Mouse (Mus musculus) CH12.LX (cell line): Measurements from ENCODE around the gene Golgb1. TPM values are rescaled to one million over a fixed set of nuclear protein-coding genes. Genes with fewer than 3 reads are reported as not detected.

Experiments used
- DNase-seq: peaks from one replicate; pipeline ENCODE4 v3.0.0-alpha.2; 2013; ENCODE audit errors: extremely low read depth
- H3K27ac ChIP-seq: 2 replicates; pipeline ENCODE4 v1.5.1; 2012; ENCODE audit warnings: low read depth, mild to moderate bottlenecking, control low read depth, moderate library complexity; ENCODE audit not compliant: insufficient read depth
- H3K27me3 ChIP-seq: replicated peaks from 2 replicates; pipeline ENCODE3; 2012; ENCODE audit warnings: inconsistent platforms
- H3K36me3 ChIP-seq, 2 experiments: replicated peaks in 1 of 2; 2 replicates each; pipeline versions ENCODE3 to v1.6.1; 2012; ENCODE audit warnings: inconsistent platforms in 1 of 2, low read length in 1 of 2, mild to moderate bottlenecking in 1 of 2, mixed read lengths in 1 of 2, moderate library complexity in 1 of 2; ENCODE audit not compliant: control insufficient read depth in 1 of 2, insufficient read depth in 1 of 2
- H3K4me1 ChIP-seq, 2 experiments: 2 replicates each; pipeline ENCODE4 v1.6.1; 2012; ENCODE audit warnings: inconsistent platforms in 1 of 2, moderate library complexity in 1 of 2; ENCODE audit not compliant: insufficient read depth in 2 of 2, control insufficient read depth in 1 of 2
- H3K4me2 ChIP-seq: 2 replicates; pipeline ENCODE4 v1.6.1; 2012; ENCODE audit warnings: low read depth, mild to moderate bottlenecking, control low read depth; ENCODE audit not compliant: poor library complexity, insufficient read depth, severe bottlenecking
- H3K4me3 ChIP-seq, 3 experiments: fragments of 150-350 bp in 1 of 3; sonication (generic) in 1 of 3; replicated peaks in 1 of 3; 2 replicates each; pipeline versions ENCODE3 to v1.5.1; 2011 to 2012; ENCODE audit warnings: low read depth in 2 of 3, low read length in 2 of 3, mild to moderate bottlenecking in 2 of 3, moderate library complexity in 2 of 3, control low read depth in 1 of 3, improper control_type of control experiment in 1 of 3, inconsistent platforms in 1 of 3, mixed read lengths in 1 of 3; ENCODE audit not compliant: poor library complexity in 1 of 3
- H3K79me2 ChIP-seq: replicated peaks from 2 replicates; pipeline ENCODE4 v1.6.1; 2012; ENCODE audit warnings: mild to moderate bottlenecking, moderate library complexity; ENCODE audit not compliant: control insufficient read depth, poor library complexity, insufficient read depth, severe bottlenecking; ENCODE audit errors: extremely low read depth
- H3K9ac ChIP-seq: 2 replicates; pipeline ENCODE4 v1.6.1; 2012; ENCODE audit warnings: low read depth, mild to moderate bottlenecking, control low read depth, moderate library complexity; ENCODE audit not compliant: insufficient read depth
- H3K9me3 ChIP-seq: replicated peaks from 2 replicates; pipeline ENCODE3; 2012; ENCODE audit warnings: low read length, inconsistent platforms, mixed read lengths
- CHD1 ChIP-seq: IDR thresholded peaks from 2 replicates; pipeline ENCODE4 v1.6.1; 2012; ENCODE audit warnings: low read depth, low read length, improper control_type of control experiment, inconsistent platforms
- ELF1 ChIP-seq: IDR thresholded peaks from 2 replicates; pipeline ENCODE4 v1.6.1; 2014; ENCODE audit warnings: low read depth, mild to moderate bottlenecking, inconsistent platforms, low read length, improper control_type of control experiment
- HCFC1 ChIP-seq: IDR thresholded peaks from 2 replicates; pipeline ENCODE4 v1.6.1; 2012; ENCODE audit warnings: low read depth, mild to moderate bottlenecking, inconsistent platforms, low read length, improper control_type of control experiment
- IRF4 ChIP-seq: IDR thresholded peaks from 2 replicates; pipeline ENCODE4 v1.6.1; 2014; ENCODE audit warnings: low read depth, mild to moderate bottlenecking, inconsistent platforms, low read length, improper control_type of control experiment
- JUN ChIP-seq: IDR thresholded peaks from 2 replicates; pipeline ENCODE4 v1.6.1; 2011; ENCODE audit warnings: low read depth, mild to moderate bottlenecking, low read length, improper control_type of control experiment, moderate library complexity; ENCODE audit not compliant: insufficient read depth
- KAT2A ChIP-seq: IDR thresholded peaks from 2 replicates; pipeline ENCODE4 v1.6.1; 2012; ENCODE audit warnings: low read length, improper control_type of control experiment, inconsistent platforms; ENCODE audit not compliant: insufficient replicate concordance
- MYC ChIP-seq: IDR thresholded peaks from 2 replicates; pipeline ENCODE4 v1.6.1; 2011; ENCODE audit warnings: low read depth, mild to moderate bottlenecking, improper control_type of control experiment, low read length
- NELFE ChIP-seq: IDR thresholded peaks from 2 replicates; pipeline ENCODE4 v1.6.1; 2011; ENCODE audit warnings: low read depth, low read length, improper control_type of control experiment
- PAX5 ChIP-seq: IDR thresholded peaks from 2 replicates; pipeline ENCODE4 v1.6.1; 2012; ENCODE audit warnings: low read length, inconsistent platforms, mixed read lengths
- POLR2A ChIP-seq: IDR thresholded peaks from 2 replicates; pipeline ENCODE4 v1.6.1; 2011; ENCODE audit warnings: low read depth, mild to moderate bottlenecking, improper control_type of control experiment, low read length
- RCOR1 ChIP-seq: conservative IDR thresholded peaks from 2 replicates; pipeline ENCODE4 v1.6.1; 2012; ENCODE audit warnings: low read depth, mild to moderate bottlenecking, inconsistent platforms, low read length, improper control_type of control experiment
- SIN3A ChIP-seq: IDR thresholded peaks from 2 replicates; pipeline ENCODE4 v1.6.1; 2012; ENCODE audit warnings: low read length, improper control_type of control experiment, inconsistent platforms
- SMC3 ChIP-seq: IDR thresholded peaks from 2 replicates; pipeline ENCODE4 v1.6.1; 2011; ENCODE audit warnings: low read depth, low read length, improper control_type of control experiment
- TCF12 ChIP-seq: IDR thresholded peaks from 2 replicates; pipeline ENCODE4 v1.6.1; 2014; ENCODE audit warnings: low read depth, mild to moderate bottlenecking, inconsistent platforms, low read length, improper control_type of control experiment
- USF2 ChIP-seq: conservative IDR thresholded peaks from 2 replicates; pipeline ENCODE4 v1.6.1; 2011; ENCODE audit warnings: low read depth, low read length, improper control_type of control experiment
- ZC3H11A ChIP-seq: IDR thresholded peaks from 2 replicates; pipeline ENCODE4 v1.6.1; 2012; ENCODE audit warnings: low read depth, mild to moderate bottlenecking, inconsistent platforms, low read length, improper control_type of control experiment
- ZKSCAN1 ChIP-seq: IDR thresholded peaks from 2 replicates; pipeline ENCODE4 v1.6.1; 2012; ENCODE audit warnings: low read depth, inconsistent platforms, low read length, improper control_type of control experiment, borderline replicate concordance
- dilution Hi-C: fragments of 300-500 bp; cut with MboI; formaldehyde crosslinking; loops from 2 replicates; pipeline ENCODE4 v1.14.3; 2020; ENCODE audit warnings: low sequenced_read_pairs; ENCODE audit not compliant: extremely low pct_unique_long_range_greater_than_20kb, extremely low pct_ligation_motif_present
- in situ Hi-C: fragments of 300-500 bp; cut with MboI; formaldehyde crosslinking; loops from 3 replicates; pipeline ENCODE4 v1.14.3; 2019; ENCODE audit warnings: low sequenced_read_pairs, low pct_ligation_motif_present, low pct_unique_long_range_greater_than_20kb, mixed read lengths
- polyA plus RNA-seq: library from polyadenylated mRNA; unstranded; fragments of >175 nt; gene quantifications from 2 replicates; pipeline ENCODE4 v1.2.1, GENCODE M21; 2012; ENCODE audit warnings: low read depth; ENCODE audit not compliant: insufficient read length
- total RNA-seq, 2 experiments: library from RNA; depleted of rRNA; stranded (reverse); fragments of 300-350 nt in 1 of 2; fragments of >200 nt in 1 of 2; gene quantifications; 2 replicates each; pipeline ENCODE4 v1.2.3; 2012 to 2014

Golgb1 gene
- total and polyA plus RNA-seq, 3 experiments = 65.6 to 112 (median 96.8) TPM

DNA sequence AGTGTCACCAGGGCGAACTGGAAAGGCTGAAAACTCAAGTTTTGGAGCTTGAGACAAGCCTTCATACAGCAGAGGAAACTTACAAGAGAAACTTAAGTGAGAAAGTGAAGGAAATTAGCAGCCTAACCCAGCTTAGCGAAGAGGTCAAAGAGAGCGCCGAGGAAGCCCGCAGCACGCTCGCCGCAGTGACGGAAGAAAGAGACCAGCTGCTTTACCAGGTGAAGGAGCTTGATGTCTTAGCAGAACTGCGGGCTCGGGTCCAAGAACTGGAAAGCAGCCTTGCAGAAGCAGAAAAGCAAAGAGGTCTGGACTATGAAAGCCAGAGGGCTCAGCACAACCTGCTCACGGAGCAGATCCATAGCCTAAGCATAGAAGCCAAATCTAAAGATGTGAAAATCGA is 37.4 kb downstream of the Golgb1 start:
- Histone ChIP-seq H3K4me3 (no peak overlapping the region), H3K36me3 (peaks cover 62 to 90% of the 10 kb centered on the region in 2 experiments), H3K9ac (no peak overlapping the region), H3K4me1 (peaks cover 0 to 10% of the 10 kb centered on the region in 2 experiments; a peak in 1 of 4 replicates), H3K4me2 (no peak overlapping the region), H3K79me2 (no peaks in the 10 kb centered on the region), H3K27ac (no peak overlapping the region), H3K9me3 (no peaks in the 10 kb centered on the region), H3K27me3 (no peaks in the 10 kb centered on the region)
- in situ Hi-C loops (no loop called here), dilution Hi-C loops (no loop called here)
- no peak for DNase-seq
- TF ChIP-seq ELF1 = no peak
- TF ChIP-seq CHD1 = no peak
- TF ChIP-seq USF2 = no peak
- no peak for TF ChIP-seq ZC3H11A
- no peak for TF ChIP-seq KAT2A
- no peak for TF ChIP-seq IRF4
- TF ChIP-seq RCOR1 = no peak
- TF ChIP-seq ZKSCAN1 = no peak
- TF ChIP-seq JUN = no peak
- TF ChIP-seq SIN3A = no peak
- TF ChIP-seq POLR2A = no peak
- no peak for TF ChIP-seq NELFE
- no peak for TF ChIP-seq TCF12
- no peak for TF ChIP-seq HCFC1

- no peak overlapping the region for H3K4me2 ChIP-seq
- TF ChIP-seq MYC = no peak
- TF ChIP-seq PAX5 = no peak
- no peak for TF ChIP-seq SMC3
- TF ChIP-seq, all 38 proteins: peak for 0
- in situ Hi-C loops (no loop called here), dilution Hi-C loops (no loop called here)
- no peak overlapping the region for H3K9ac ChIP-seq
- H3K4me3 ChIP-seq = no peak overlapping the region
- H3K9me3 ChIP-seq = no peaks in the 10 kb centered on the region
- H3K4me1 ChIP-seq = peaks cover 0 to 16% of the 10 kb centered on the region in 2 experiments; a peak in 2 of 4 replicates
- no peaks in the 10 kb centered on the region for H3K79me2 ChIP-seq
- no peak overlapping the region for H3K27ac ChIP-seq
- no peak for DNase-seq
- H3K36me3 ChIP-seq = peaks cover 63 to 91% of the 10 kb centered on the region in 2 experiments
- H3K27me3 ChIP-seq = no peaks in the 10 kb centered on the region
Measured at GRCm38 (mm10) chr16:36914195-36914594, 39.3 kb downstream of the Golgb1 start.
